Mouse (Mus musculus): Measurements from ENCODE around the gene Zdhhc17.
A peak's percentile ranks its signal among the peaks of the same experiment; 100 is the strongest.

Zdhhc17 gene

GRCm38 (mm10) chr10:111009641-111010479 lies at the start of gene Zdhhc17:
TSS of gene Zdhhc17 (minus strand) at chr10:111010140.
- DNase-seq (ENCODE audit: low read depth, low spot score), result peak; percentile 73

- no peak for DNase-seq (ENCODE audit: low read depth, low spot score)
These were observed 45.8 kb upstream of the Zdhhc17 start for GRCm38 (mm10) chr10:111055770-111056169.

GRCm38 (mm10) chr10:111051606-111052005 lies 41.7 kb upstream of the Zdhhc17 start:
- DNase-seq (ENCODE audit: low read depth, low spot score), result no peak

- DNase-seq (ENCODE audit: low read depth, low spot score), result no peak
These were observed 40.6 kb upstream of the Zdhhc17 start for GRCm38 (mm10) chr10:111050511-111050910.

- no peak for DNase-seq (ENCODE audit: low read depth, low spot score)
These were observed 40.1 kb upstream of the Zdhhc17 start for GRCm38 (mm10) chr10:111050061-111050460.

- no peak for DNase-seq (ENCODE audit: low read depth, low spot score)
These were observed 38.0 kb upstream of the Zdhhc17 start for GRCm38 (mm10) chr10:111047895-111048294.

- no peak for DNase-seq (ENCODE audit: low read depth, low spot score)
These were observed 30.2 kb upstream of the Zdhhc17 start for GRCm38 (mm10) chr10:111040078-111040656.

GRCm38 (mm10) chr10:111036851-111037250 lies 26.9 kb upstream of the Zdhhc17 start:
- DNase-seq (ENCODE audit: low read depth, low spot score), result no peak

GRCm38 (mm10) chr10:111035134-111035533 lies 25.2 kb upstream of the Zdhhc17 start:
- no peak for DNase-seq (ENCODE audit: low read depth, low spot score)

GRCm38 (mm10) chr10:111031511-111032365 lies 21.8 kb upstream of the Zdhhc17 start:
- DNase-seq (ENCODE audit: low read depth, low spot score), result no peak

- no peak for DNase-seq (ENCODE audit: low read depth, low spot score)
These were observed 20.9 kb upstream of the Zdhhc17 start for GRCm38 (mm10) chr10:111030845-111031244.

GRCm38 (mm10) chr10:111026106-111026505 lies 16.2 kb upstream of the Zdhhc17 start:
- no peak for DNase-seq (ENCODE audit: low read depth, low spot score)

- no peak for DNase-seq (ENCODE audit: low read depth, low spot score)
These were observed 14.8 kb upstream of the Zdhhc17 start for GRCm38 (mm10) chr10:111024746-111025145.

GRCm38 (mm10) chr10:111014476-111014875 lies 4.5 kb upstream of the Zdhhc17 start:
- no peak for DNase-seq (ENCODE audit: low read depth, low spot score)

GRCm38 (mm10) chr10:111013265-111013664 lies 3.3 kb upstream of the Zdhhc17 start:
- DNase-seq (ENCODE audit: low read depth, low spot score), result no peak

- no peak for DNase-seq (ENCODE audit: low read depth, low spot score)
These were observed 2.6 kb upstream of the Zdhhc17 start for GRCm38 (mm10) chr10:111012496-111013038.

GRCm38 (mm10) chr10:111011226-111011765 lies 1.4 kb upstream of the Zdhhc17 start:
- no peak for DNase-seq (ENCODE audit: low read depth, low spot score)

- no peak for DNase-seq (ENCODE audit: low read depth, low spot score)
These were observed 713 bp upstream of the Zdhhc17 start for GRCm38 (mm10) chr10:111010480-111011225.

- DNase-seq (ENCODE audit: low read depth, low spot score), result no peak
These were observed 763 bp downstream of the Zdhhc17 start for GRCm38 (mm10) chr10:111009113-111009640.

GRCm38 (mm10) chr10:111007687-111008086 lies 2.3 kb downstream of the Zdhhc17 start:
- DNase-seq (ENCODE audit: low read depth, low spot score), result no peak

All from c-Kit-negative CD71-positive TER-119-positive erythroid progenitor cells, embryonic 14.5 days (primary cell).